Mouse (Mus musculus) granulocyte monocyte progenitor cell, adult 5-6 weeks (primary cell): ENCODE data around the gene Slc25a42. TPM values are rescaled to one million over a fixed set of nuclear protein-coding genes. Genes with fewer than 3 reads are reported as not detected.

Experiments used
- ATAC-seq: replicated peaks from 2 replicates; pipeline ENCODE4 v1.8.0; 2016; ENCODE audit warnings: mild to moderate bottlenecking, moderate TSS enrichment, inconsistent platforms; ENCODE audit not compliant: poor library complexity, severe bottlenecking
- total RNA-seq, 2 experiments: library from RNA; stranded (forward) in 1 of 2; stranded (reverse) in 1 of 2; fragments of 200-712, 200-1000 nt in 1 of 2; fragments of >200 nt in 1 of 2; fragmentation: Nextera tagmentation in 1 of 2; gene quantifications; 2 replicates each; pipeline ENCODE4 v1.2.3; 2014 to 2017

The Slc25a42 gene
- total RNA-seq (2014; fragmentation: Nextera tagmentation) (3.2 and 5.5 TPM in 2 replicates), total RNA-seq (2017) (0.62 and 1.2 TPM in 2 replicates)

DNA sequence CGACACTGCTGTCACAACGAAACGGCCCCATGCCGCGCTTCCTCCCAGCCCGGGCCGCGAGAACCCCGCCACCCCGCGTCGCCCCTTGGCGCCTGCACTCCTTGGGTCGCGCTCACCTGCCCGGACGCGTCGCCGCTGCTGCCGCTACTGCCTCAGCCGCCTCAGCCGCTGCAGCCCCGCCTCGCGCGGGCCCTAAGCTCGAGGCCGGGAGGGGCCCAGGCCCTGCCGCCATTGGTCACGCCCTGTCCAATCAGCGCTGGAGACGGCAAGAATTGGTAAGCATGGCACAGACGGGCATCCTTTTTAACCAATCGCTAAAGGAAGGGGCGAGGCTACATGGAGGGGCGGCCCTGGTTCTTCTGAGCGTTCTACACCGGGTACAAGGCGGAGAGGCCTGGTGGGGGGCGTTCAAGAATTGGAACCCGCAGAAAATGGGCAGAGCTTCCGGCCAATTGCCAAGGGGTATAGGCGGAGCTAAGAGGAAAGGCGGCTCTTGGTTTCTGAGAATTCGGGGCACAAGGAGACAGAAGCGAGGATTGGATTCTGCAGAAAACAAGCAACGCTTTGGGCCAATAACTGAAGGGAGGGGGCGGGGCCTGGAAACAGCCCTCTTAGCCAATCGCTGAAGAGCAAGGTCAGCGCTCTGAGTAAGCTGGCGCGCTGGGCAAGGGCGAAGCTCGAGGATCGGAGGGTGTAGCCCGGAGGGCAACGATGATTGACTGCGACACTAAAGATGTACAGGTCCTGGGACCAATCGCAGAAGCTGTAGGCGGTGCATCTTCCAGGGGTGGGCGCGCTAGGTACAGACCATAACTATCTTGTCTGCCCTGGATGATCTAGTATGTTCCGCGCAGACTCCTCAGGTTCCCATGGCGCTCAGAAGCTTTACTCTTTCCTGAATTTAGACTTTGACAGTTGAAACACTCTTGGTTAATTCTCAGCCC, at the start of gene Slc25a42:
TSS of gene Slc25a42 (minus strand) at position 194 of the 944 bp plus-strand sequence.
- ATAC-seq, result peak; percentile 85

DNA sequence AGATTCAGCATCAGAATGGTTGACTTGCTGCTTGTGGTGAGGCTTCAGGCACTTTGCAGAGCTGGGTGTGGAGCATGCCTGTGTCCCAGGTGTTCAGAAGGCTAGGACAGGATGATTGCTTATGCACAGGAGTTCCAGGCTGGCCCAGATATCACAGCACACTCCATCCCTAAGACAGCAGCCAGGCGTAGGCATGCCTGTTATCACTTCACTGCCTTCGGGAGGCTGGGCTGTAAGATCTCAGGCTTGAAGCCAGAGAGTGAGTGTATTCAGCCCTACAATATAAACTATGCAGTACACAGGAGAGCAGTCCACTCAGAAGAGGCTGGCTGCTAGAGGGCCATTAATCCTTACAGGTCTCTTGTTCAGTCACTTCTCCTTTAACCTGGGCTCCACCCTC, 46.9 kb upstream of the Slc25a42 start:
- ATAC-seq, result no peak

DNA sequence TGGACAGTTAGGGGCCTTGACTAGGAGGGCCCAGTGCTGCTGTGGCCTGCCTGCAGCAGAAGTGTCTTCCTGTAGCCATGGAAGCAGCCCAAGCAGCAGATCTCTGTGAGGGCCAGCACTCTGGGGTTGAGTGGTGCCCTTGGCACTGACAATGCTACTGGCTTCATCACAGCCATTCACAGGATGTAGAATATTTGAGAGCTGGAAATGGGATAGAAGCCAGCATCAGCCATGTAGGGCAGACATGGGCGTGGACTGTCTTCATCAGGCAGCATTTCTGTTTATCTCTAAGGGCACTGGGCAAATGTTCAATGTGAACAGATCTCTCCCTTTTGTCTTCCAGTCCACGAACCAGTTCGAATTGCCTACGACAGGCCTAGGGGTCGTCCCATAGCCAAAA, 46.5 kb upstream of the Slc25a42 start:
- no peak for ATAC-seq

DNA sequence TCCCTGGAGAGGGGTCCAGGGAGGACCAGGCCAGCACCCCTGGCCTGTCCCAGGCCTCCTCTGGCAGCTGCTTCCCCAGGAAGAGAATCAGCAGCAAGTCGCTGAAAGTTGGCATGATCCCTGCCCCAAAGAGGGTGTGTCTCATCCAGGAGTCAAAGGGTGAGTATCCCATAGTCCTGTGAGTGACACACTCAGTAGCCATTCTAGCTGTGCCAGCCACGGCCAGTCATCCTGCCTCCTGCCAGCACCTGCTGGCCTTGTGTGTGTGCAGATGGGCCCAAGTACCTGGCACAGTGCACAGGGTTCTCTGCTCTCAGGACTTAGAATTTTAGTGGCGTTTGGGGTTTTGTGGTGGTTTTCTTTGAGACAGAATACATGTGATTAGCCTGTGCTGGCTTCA, 45.4 kb upstream of the Slc25a42 start:
- ATAC-seq, result no peak

DNA sequence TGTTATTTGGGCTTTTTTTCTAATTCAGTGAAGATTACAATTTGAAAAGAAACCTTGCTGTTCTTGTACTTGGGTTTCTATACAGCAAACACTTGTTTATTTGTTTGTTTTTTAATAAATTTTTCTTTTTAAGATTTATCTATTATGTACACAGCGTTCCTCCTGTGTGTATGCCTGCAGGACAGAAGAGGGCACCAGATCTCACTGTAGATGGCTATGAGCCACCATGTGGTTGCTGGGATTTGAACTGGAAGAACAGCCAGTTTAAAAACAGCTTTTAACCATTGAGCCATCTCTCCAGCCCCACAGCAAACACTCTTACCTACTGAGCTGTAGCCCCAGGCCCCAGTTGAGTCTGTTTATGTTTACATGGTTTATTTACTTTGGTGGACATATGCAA, 42.5 kb upstream of the Slc25a42 start:
- no peak for ATAC-seq

DNA sequence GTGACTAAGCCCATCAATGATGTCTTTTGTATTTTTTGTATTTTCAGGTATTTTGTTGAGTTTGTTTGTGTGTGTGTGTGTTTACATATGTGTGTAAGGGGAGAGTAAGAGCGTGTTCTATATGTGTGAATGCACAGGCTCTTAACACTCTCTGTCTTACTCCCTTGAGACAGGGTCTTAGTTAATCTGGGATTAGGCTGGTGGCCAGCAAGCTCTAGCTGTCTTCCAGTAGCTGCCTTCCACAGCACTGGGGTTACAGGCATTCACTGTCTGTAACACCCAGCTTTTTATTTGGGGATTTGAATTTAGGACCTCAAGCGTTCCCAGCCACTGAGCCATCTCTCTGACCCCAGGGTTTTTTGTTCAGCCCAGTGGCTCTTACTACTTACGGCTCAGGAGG, 35.7 kb upstream of the Slc25a42 start:
- no peak for ATAC-seq

DNA sequence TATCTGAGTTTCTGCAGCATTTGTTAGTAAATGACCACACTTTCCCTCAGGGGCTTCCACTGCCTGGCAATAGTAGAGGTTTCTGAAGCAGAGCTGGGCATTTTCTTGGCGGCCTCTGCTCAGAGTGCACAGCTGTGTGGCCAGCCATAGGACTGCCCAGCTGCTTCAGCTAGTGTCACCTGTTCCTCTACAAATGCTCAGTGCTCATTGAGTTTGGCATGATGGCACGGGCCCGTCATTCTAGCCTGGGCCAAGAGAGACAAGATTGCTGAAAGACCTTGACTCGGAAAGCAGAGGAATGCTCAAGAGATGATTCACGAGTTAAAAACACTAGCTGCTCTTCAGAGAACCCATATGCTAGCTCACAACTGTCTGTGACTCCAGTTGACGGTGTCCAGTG, 34.5 kb upstream of the Slc25a42 start:
- no peak for ATAC-seq

DNA sequence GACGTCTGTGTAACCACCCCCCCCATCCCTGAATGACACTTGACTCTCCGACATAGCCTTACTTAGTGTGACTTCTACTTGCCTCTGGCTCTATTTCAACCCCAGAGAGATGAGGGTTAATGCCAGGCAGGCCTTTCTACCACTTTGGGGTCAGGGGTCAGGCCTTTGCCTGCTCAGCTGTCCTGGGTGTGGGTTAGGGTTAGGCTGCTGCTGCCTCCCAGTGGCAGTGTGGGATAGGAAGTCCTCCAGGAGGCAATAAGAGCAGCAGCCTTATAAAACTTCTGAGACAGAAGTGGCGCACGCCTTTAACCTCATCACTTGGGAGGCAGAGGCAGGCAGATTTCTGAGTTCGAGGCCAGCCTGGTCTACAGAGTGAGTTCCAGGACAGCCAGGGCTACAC, 28.5 kb upstream of the Slc25a42 start:
- ATAC-seq, result no peak

DNA sequence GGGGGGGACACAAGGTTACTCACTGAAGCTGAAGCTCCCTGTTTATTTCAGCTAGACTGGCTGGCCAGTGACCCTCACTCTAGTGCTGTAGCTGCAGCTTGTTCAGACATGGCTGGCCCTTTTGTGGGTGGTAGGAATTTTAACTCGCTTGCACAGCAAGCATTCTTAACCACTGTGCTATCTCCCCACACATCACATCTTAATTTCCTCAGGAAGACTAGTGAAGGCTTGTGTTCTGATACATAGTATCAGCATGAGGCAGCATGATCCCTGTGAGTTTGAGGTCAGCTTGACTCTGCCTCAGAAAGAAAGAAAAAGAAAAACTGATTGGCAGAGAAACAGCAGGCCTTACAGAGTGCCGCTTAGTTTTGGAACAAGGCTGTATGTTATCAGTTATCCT, 25.7 kb upstream of the Slc25a42 start:
- ATAC-seq, result no peak

DNA sequence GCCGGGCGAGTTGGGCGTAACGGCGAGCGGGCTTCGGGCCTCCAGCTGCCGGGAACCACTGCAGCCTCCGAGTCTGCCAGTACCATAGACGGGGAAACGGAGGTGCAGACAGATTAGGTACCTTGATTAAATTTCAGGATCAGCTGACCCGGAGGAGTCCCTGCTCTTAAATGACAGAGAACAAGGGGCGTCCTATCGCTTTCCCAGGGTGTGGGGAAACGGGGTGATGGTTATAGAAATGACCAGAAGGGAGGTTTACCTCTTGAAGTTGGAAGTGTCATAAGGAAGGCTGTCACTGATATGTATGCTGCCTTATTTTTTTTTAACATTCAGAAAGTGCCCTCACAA, 22.6 kb upstream of the Slc25a42 start:
- ATAC-seq, result no peak

DNA sequence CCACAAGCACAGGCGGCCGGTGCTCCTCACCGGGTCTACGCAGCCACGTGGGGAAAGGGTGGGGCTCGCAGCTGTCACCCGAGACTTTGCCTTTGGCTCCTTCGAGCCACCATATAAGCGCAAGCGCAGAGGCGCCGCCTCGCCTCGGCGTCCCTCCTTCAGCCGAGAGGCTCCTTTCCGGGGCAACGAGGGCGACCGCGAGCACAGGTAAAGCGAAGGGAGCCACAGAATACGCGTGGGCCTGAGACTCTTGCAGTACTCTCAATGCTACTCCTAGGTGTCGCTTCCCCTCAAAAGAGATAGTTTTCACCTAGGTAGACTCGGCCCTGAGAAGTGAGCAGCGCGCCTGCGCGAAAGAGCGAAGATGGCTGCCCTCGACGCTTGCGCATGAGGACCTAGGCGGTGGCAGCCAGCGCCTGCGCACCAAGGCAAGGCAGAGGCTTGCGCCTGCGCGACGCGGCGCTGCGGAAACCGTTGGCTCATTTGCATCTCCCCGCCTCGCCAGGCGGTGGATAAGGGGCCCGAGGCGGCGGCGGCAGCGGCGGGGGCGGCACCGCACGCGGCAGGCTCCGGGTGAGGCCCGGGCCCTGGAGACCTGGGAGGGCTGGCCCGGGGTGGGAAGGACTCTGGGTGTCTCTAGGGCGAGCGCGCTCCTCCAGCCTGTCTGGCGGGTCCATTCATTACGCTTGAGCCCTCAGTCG, 22.1 kb upstream of the Slc25a42 start, which contains the start of the genes Sugp2 and Armc6:
TSS of gene Sugp2 (plus strand) at position 147 of the 701 bp plus-strand sequence.
TSS of gene Armc6 (minus strand) at position 387 of the 701 bp plus-strand sequence.
- ATAC-seq, result peak; percentile 95

DNA sequence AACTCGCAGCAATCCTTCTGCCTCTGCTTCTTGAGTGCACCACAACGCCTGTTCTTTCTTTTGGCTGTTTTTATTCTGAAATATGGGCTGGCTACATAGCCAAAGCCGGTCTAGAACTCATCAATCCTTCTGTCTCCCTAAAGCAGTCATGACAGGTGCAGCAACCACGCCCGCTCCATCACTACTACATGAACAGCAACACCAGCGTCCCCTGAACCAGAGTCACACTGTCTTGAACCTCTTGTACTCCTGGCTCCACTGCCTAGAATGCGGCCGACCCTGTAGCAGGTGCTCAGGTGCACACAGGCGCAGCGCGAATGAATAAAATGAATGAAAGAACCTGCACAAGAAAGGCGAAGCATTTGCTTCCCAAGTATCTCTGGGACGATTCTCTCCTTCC, 21.5 kb upstream of the Slc25a42 start:
- no peak for ATAC-seq

DNA sequence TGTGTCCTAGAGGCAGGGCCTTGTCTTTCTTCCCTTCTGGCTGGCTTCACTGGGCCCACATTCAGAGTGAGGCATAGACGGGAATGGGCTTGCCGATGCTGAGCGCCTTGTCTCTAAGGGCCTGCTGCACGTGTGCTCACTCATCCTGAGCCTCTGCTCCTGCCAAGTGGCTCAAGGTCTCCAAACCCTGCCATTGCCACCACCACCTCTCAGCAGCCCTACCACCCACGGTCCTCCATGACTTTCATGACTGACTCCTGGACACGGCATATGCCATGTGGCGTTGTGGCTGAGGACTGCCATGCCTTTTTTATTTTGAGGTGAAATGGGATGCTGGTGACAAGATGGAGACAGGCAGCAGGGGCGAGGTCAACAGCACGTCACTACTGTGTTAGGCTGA, 18.7 kb upstream of the Slc25a42 start:
- ATAC-seq, result no peak

DNA sequence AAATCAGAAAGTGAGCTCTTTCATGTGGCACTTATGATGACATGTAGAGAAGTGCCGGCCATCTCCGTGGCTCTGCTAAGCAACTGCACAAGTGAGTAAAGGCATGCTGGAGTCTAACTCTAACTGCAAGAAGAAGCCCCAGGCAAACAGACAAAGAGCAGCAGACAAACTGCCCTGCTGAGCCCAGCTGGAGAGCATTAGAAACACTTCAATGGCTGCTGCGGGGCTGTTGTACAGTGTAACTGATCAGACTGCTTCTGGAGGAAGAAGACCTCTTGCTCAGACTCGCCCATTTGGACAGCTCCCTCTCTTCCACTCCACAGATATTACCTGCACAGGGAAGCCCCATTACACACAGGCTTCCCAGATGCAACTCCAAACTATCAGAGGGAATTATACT, 15.9 kb upstream of the Slc25a42 start:
- ATAC-seq, result no peak

DNA sequence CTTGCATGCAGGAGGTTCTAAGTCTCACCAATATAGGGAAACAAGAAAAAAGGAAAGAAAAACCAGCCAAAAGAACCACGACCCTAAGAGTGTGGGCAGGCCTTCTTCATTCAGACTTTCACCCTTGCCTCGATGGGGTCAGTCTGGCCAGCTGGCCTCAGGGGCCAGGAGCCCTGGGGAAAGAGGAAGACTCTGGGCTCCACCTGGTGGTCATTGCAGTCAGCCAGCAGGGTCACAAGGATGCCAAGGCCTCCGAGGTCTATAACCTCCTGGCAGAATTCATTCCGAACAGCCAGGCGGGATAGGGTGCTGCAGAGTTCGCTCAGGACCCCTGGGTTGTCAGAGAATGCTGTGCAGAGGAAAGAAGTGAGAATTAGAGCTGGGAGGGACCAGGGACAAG, 11.2 kb upstream of the Slc25a42 start:
- ATAC-seq, result no peak

DNA sequence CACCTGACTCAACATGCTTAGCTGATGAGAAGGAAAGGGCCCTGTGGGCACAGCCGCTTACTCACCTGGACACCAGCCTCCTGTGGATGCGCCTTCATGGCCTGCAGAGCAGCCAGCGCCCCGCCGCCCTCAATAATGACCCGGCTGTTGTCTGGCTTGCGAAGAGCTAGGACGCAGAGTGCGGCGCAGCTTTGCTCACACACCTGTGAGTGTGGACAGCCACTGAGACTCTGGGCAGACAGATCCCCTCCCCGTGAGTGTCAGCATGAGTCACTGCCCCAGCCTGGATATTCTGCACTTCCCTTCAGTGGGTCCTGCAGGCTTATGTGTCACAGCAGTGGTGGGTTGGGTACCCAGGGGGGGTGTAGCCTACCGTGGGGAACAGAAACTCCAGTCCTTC, 9.9 kb upstream of the Slc25a42 start:
- peak; percentile 49 for ATAC-seq

DNA sequence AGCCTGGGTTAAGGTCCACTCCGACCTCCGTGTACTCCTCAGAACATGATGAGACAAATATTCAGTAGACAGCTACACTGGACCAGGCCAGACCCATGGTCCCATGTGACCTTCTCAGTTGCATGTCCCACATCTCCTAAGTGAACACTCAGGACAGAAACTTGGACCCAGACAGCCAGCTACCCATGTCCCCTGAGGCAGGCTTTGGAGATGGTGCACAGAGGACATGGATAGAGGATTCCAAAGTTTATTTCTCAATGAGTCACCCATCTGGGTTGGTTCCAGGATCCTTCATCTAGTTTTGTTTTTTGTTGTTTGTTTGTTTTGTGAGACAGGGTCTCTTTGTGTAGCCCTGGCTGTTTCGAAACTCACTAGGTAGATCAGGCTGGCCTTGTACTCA, 8.8 kb upstream of the Slc25a42 start:
- no peak for ATAC-seq

DNA sequence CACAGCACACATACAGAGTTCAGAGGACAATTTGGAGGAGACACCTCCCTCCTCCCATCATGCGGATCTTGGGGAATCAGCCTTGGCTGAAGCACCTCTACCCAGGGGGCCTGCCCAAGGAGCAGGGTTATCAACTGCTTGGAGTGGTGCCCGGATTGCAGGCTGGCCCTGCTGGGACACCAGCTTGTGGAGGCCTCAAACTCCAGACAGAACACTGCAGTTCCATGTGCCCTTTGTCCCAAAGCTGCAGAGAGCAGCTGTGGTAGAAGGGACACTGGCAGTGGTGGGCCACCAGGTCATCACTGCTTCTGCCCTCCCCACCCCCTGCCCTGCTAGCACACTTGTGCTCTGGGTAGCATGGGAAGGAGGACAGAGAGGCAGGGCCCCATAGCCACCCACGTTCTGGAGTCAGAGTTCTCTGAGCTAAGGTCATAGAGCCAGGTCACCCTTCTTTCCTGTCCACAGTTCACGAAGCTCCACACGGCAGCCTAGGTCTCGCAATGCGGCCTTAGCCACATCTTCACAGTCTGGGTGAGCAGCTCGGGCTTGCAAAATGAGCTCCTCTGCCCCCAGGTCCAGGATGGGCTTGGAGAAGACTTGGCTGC, 8.2 kb upstream of the Slc25a42 start:
- no peak for ATAC-seq

DNA sequence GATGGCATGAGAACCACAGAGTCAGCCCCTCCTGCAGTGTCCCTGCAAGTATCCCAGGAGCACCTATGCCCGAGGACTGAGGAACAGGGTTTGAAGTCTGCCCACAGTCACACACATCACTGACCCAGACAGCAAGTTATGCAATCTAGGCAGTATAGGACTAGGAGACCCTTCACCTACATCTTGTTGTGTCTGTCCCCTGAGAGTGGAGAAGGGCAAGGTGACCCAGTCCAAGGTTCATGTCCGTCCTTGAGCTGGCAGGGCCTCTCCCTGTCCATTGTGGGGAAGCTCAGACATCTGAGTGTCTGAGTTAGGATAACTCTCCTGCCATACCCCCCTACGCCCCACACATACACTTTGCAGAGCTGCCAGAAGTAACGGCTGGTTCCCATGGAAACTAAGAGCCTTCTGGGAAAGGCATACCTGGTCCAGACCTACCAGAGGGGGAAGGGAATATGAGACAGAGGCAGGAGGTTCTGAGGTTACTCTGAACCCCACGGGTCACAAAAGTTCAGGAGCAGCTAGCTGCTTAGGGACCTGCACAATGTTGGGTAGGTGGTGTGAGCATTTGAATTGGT, 7.1 kb upstream of the Slc25a42 start:
- ATAC-seq, result no peak

DNA sequence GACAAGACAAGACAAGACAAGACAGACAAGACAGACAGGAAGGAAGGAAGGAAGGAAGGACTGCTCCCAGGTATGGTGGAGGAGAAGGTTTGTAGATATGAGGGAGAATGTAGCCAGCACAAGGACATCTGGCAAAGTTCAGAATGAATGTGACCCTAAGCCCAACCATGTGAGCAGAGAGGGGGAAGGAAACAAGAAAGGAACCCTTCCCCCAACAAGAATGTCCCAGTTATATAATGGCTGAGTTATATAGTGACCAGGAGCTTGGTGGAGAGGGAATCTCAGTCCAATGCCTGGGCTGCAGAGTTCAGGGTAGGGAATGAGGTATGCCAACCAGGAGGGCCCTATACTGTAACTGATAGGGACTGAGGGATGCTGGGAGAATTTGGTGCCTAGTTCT, 5.3 kb upstream of the Slc25a42 start:
- ATAC-seq, result no peak

DNA sequence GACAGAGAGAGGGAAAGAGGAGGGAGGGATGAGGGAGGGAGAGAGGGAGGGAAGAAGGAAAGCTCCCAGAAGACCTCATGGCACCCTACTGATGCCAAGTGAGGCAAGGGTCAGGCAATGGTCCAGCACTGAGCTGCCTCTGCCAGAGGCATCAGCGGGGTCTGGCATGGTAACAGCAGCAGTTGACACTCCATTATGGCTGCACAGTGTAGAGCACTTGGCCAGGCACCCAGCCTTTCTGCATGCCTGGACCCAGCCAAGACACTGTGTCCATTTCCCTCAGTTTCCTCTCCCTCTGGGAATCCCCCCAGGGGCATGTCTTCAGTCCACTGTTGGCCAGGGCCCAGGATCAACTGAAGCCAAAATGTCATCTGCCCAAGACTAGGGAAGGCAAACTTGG, 4.5 kb upstream of the Slc25a42 start:
- ATAC-seq, result no peak
